Mouse (Mus musculus) kidney, adult 18-20 months (tissue): Measurements from ENCODE around the gene Psmb3.
"Not testable (repeated sequence)": the region's sequence is repeated elsewhere in the genome, so short reads cannot be mapped to it uniquely, and the experiment has no call there.

Experiments used
- DNase-seq: peaks from one replicate; pipeline ENCODE4 v3.0.0; 2021

Gene Psmb3

GRCm38 (mm10) chr11:97703039-97703826, at the start of gene Psmb3:
Gene Psmb3 (plus strand): TSS chr11:97703399.
- peak; percentile 99 for DNase-seq

GRCm38 (mm10) chr11:97654210-97654609, 49.0 kb upstream of the Psmb3 start:
- DNase-seq, result no peak

GRCm38 (mm10) chr11:97656269-97656971, 46.8 kb upstream of the Psmb3 start:
- DNase-seq, result no peak

GRCm38 (mm10) chr11:97657184-97657945, 45.8 kb upstream of the Psmb3 start:
- no peak for DNase-seq

- DNase-seq, result not testable (repeated sequence)
Measured at GRCm38 (mm10) chr11:97657967-97658366, 45.2 kb upstream of the Psmb3 start.

- DNase-seq, result no peak
Measured at GRCm38 (mm10) chr11:97658751-97659266, 44.4 kb upstream of the Psmb3 start.

- DNase-seq, result peak; percentile 40
Measured at GRCm38 (mm10) chr11:97659267-97659989, 43.8 kb upstream of the Psmb3 start.

GRCm38 (mm10) chr11:97659990-97660714, 43.0 kb upstream of the Psmb3 start:
- DNase-seq, result peak; percentile 84

- no peak for DNase-seq
Measured at GRCm38 (mm10) chr11:97660734-97661647, 42.2 kb upstream of the Psmb3 start.

GRCm38 (mm10) chr11:97661648-97662133, 41.5 kb upstream of the Psmb3 start:
- peak; percentile 87 for DNase-seq

- peak; percentile 77 for DNase-seq
Measured at GRCm38 (mm10) chr11:97662207-97662892, 40.8 kb upstream of the Psmb3 start.

GRCm38 (mm10) chr11:97662893-97663527, 40.2 kb upstream of the Psmb3 start, which contains the start of gene Mllt6:
Gene Mllt6 (plus strand): TSS chr11:97663414.
- peak; percentile 80 for DNase-seq

GRCm38 (mm10) chr11:97663528-97664338, 39.5 kb upstream of the Psmb3 start:
- DNase-seq, result peak; percentile 70

- DNase-seq, result no peak
Measured at GRCm38 (mm10) chr11:97664339-97664665, 38.9 kb upstream of the Psmb3 start.

- DNase-seq, result peak; percentile 34
Measured at GRCm38 (mm10) chr11:97664771-97665240, 38.4 kb upstream of the Psmb3 start.

GRCm38 (mm10) chr11:97665431-97665830, 37.8 kb upstream of the Psmb3 start:
- no peak for DNase-seq

- DNase-seq, result no peak
Measured at GRCm38 (mm10) chr11:97666221-97666620, 37.0 kb upstream of the Psmb3 start.

GRCm38 (mm10) chr11:97666794-97667193, 36.4 kb upstream of the Psmb3 start:
- DNase-seq, result no peak
